Mouse (Mus musculus): Measurements from ENCODE around the gene Ctrc. TPM values are rescaled to one million over a fixed set of nuclear protein-coding genes. Genes with fewer than 3 reads are reported as not detected.

Gene Ctrc
- polyA plus RNA-seq, 1 experiment from 2014 or later: not detected

GRCm38 (mm10) chr4:141863726-141864280 is 17.6 kb upstream of the Ctrc start:
- H3K4me3 ChIP-seq (ENCODE audit: low read depth, low read length): no peak overlapping the region
- WGBS: 89% methylated on average over 7 of the region's 7 CpGs

GRCm38 (mm10) chr4:141862867-141863266 is 16.7 kb upstream of the Ctrc start:
- no peak for DNase-seq (ENCODE audit: low spot score)

More at GRCm38 (mm10) chr4:141863726-141864280, 17.6 kb upstream of the Ctrc start:
- no peak overlapping the region for H3K27ac ChIP-seq (ENCODE audit: low read depth, low read length)
- no peak for DNase-seq (ENCODE audit: low spot score)
- H3K27me3 ChIP-seq (ENCODE audit: control insufficient read depth, insufficient read depth, low read length): no peaks in the 10 kb centered on the region
- ATAC-seq (ENCODE audit: low FRiP score): no peak
- no peak overlapping the region for H3K9ac ChIP-seq (ENCODE audit: low read depth, low read length)
- no peaks in the 10 kb centered on the region for H3K9me3 ChIP-seq (ENCODE audit: control insufficient read depth, low read length)
- H3K36me3 ChIP-seq (ENCODE audit: control insufficient read depth, insufficient read depth, low read length): no peaks in the 10 kb centered on the region
- H3K4me2 ChIP-seq (replicated peaks; ENCODE audit: low read depth, low read length): no peak overlapping the region
- peaks cover 3% of the 10 kb centered on the region; the same call in 1 of the 2 replicates for H3K4me1 ChIP-seq (replicated peaks; ENCODE audit: control insufficient read depth, insufficient read depth, low read length)

GRCm38 (mm10) chr4:141861591-141862295 is 15.6 kb upstream of the Ctrc start:
- no peak overlapping the region for H3K27ac ChIP-seq (ENCODE audit: low read depth, low read length)
- DNase-seq (ENCODE audit: low spot score) (no peak), ATAC-seq (ENCODE audit: low FRiP score) (no peak)
- no peaks in the 10 kb centered on the region for H3K27me3 ChIP-seq (ENCODE audit: control insufficient read depth, insufficient read depth, low read length)
- no peaks in the 10 kb centered on the region for H3K36me3 ChIP-seq (ENCODE audit: control insufficient read depth, insufficient read depth, low read length)
- no peak overlapping the region for H3K9ac ChIP-seq (ENCODE audit: low read depth, low read length)
- 90% methylated on average over 17 of the region's 17 CpGs for WGBS
- H3K4me3 ChIP-seq (ENCODE audit: low read depth, low read length): no peak overlapping the region
- H3K4me1 ChIP-seq (replicated peaks; ENCODE audit: control insufficient read depth, insufficient read depth, low read length): no peaks in the 10 kb centered on the region
- no peaks in the 10 kb centered on the region for H3K9me3 ChIP-seq (ENCODE audit: control insufficient read depth, low read length)
- H3K4me2 ChIP-seq (replicated peaks; ENCODE audit: low read depth, low read length): no peak overlapping the region

More at GRCm38 (mm10) chr4:141862867-141863266, 16.7 kb upstream of the Ctrc start:
- 79% methylated on average over 5 of the region's 5 CpGs for WGBS
- no peaks in the 10 kb centered on the region for H3K9me3 ChIP-seq (ENCODE audit: control insufficient read depth, low read length)
- H3K27ac ChIP-seq (ENCODE audit: low read depth, low read length): no peak overlapping the region
- no peaks in the 10 kb centered on the region for H3K27me3 ChIP-seq (ENCODE audit: control insufficient read depth, insufficient read depth, low read length)
- no peaks in the 10 kb centered on the region for H3K36me3 ChIP-seq (ENCODE audit: control insufficient read depth, insufficient read depth, low read length)
- H3K4me2 ChIP-seq (replicated peaks; ENCODE audit: low read depth, low read length): no peak overlapping the region
- no peak overlapping the region for H3K4me3 ChIP-seq (ENCODE audit: low read depth, low read length)
- H3K9ac ChIP-seq (ENCODE audit: low read depth, low read length): no peak overlapping the region
- ATAC-seq (ENCODE audit: low FRiP score): no peak
- H3K4me1 ChIP-seq (replicated peaks; ENCODE audit: control insufficient read depth, insufficient read depth, low read length): peaks cover 3% of the 10 kb centered on the region; the same call in 1 of the 2 replicates

GRCm38 (mm10) chr4:141860246-141860841 is 14.2 kb upstream of the Ctrc start:
- Histone ChIP-seq H3K9ac (ENCODE audit: low read depth, low read length) (no peak overlapping the region), H3K36me3 (ENCODE audit: control insufficient read depth, insufficient read depth, low read length) (no peaks in the 10 kb centered on the region), H3K27me3 (ENCODE audit: control insufficient read depth, insufficient read depth, low read length) (no peaks in the 10 kb centered on the region), H3K4me3 (ENCODE audit: low read depth, low read length) (no peak overlapping the region), H3K4me2 (replicated peaks; ENCODE audit: low read depth, low read length) (no peak overlapping the region), H3K9me3 (ENCODE audit: control insufficient read depth, low read length) (no peaks in the 10 kb centered on the region), H3K4me1 (replicated peaks; ENCODE audit: control insufficient read depth, insufficient read depth, low read length) (no peaks in the 10 kb centered on the region), H3K27ac (ENCODE audit: low read depth, low read length) (no peak overlapping the region)
- no peak for ATAC-seq (ENCODE audit: low FRiP score)
- no peak for DNase-seq (ENCODE audit: low spot score)
- WGBS: 73% methylated on average over 19 of the region's 19 CpGs

GRCm38 (mm10) chr4:141859351-141859750 is 13.2 kb upstream of the Ctrc start:
- ATAC-seq (ENCODE audit: low FRiP score): no peak
- no peaks in the 10 kb centered on the region for H3K9me3 ChIP-seq (ENCODE audit: control insufficient read depth, low read length)

GRCm38 (mm10) chr4:141858501-141858900 is 12.3 kb upstream of the Ctrc start:
- H3K4me1 ChIP-seq (replicated peaks; ENCODE audit: control insufficient read depth, insufficient read depth, low read length): no peaks in the 10 kb centered on the region
- H3K9me3 ChIP-seq (ENCODE audit: control insufficient read depth, low read length): no peaks in the 10 kb centered on the region
- no peak overlapping the region for H3K9ac ChIP-seq (ENCODE audit: low read depth, low read length)
- no peaks in the 10 kb centered on the region for H3K36me3 ChIP-seq (ENCODE audit: control insufficient read depth, insufficient read depth, low read length)
- 94% methylated on average over 20 of the region's 20 CpGs for WGBS
- DNase-seq (ENCODE audit: low spot score) (no peak), ATAC-seq (ENCODE audit: low FRiP score) (no peak)
- no peak overlapping the region for H3K4me2 ChIP-seq (replicated peaks; ENCODE audit: low read depth, low read length)
- H3K27ac ChIP-seq (ENCODE audit: low read depth, low read length): no peak overlapping the region
- no peaks in the 10 kb centered on the region for H3K27me3 ChIP-seq (ENCODE audit: control insufficient read depth, insufficient read depth, low read length)
- no peak overlapping the region for H3K4me3 ChIP-seq (ENCODE audit: low read depth, low read length)

More at GRCm38 (mm10) chr4:141859351-141859750, 13.2 kb upstream of the Ctrc start:
- Histone ChIP-seq H3K4me2 (replicated peaks; ENCODE audit: low read depth, low read length) (no peak overlapping the region), H3K9ac (ENCODE audit: low read depth, low read length) (no peak overlapping the region), H3K27me3 (ENCODE audit: control insufficient read depth, insufficient read depth, low read length) (no peaks in the 10 kb centered on the region), H3K36me3 (ENCODE audit: control insufficient read depth, insufficient read depth, low read length) (no peaks in the 10 kb centered on the region), H3K4me3 (ENCODE audit: low read depth, low read length) (no peak overlapping the region), H3K27ac (ENCODE audit: low read depth, low read length) (no peak overlapping the region), H3K4me1 (replicated peaks; ENCODE audit: control insufficient read depth, insufficient read depth, low read length) (no peaks in the 10 kb centered on the region)
- WGBS: 93% methylated on average over 14 of the region's 14 CpGs
- no peak for DNase-seq (ENCODE audit: low spot score)

GRCm38 (mm10) chr4:141857422-141857930 is 11.3 kb upstream of the Ctrc start:
- Histone ChIP-seq H3K9me3 (ENCODE audit: control insufficient read depth, low read length) (no peaks in the 10 kb centered on the region), H3K27ac (ENCODE audit: low read depth, low read length) (no peak overlapping the region), H3K4me1 (replicated peaks; ENCODE audit: control insufficient read depth, insufficient read depth, low read length) (no peaks in the 10 kb centered on the region), H3K4me3 (ENCODE audit: low read depth, low read length) (no peak overlapping the region), H3K27me3 (ENCODE audit: control insufficient read depth, insufficient read depth, low read length) (no peaks in the 10 kb centered on the region), H3K9ac (ENCODE audit: low read depth, low read length) (no peak overlapping the region), H3K4me2 (replicated peaks; ENCODE audit: low read depth, low read length) (no peak overlapping the region), H3K36me3 (ENCODE audit: control insufficient read depth, insufficient read depth, low read length) (no peaks in the 10 kb centered on the region)
- peak; percentile 90 for DNase-seq (ENCODE audit: low spot score)
- 20% methylated on average over 10 of the region's 10 CpGs for WGBS
- peak; percentile 80 for ATAC-seq (ENCODE audit: low FRiP score)

GRCm38 (mm10) chr4:141853437-141853836 is 7.3 kb upstream of the Ctrc start:
- H3K4me2 ChIP-seq (replicated peaks; ENCODE audit: low read depth, low read length): no peak overlapping the region
- no peaks in the 10 kb centered on the region for H3K4me1 ChIP-seq (replicated peaks; ENCODE audit: control insufficient read depth, insufficient read depth, low read length)
- WGBS: 81% methylated on average over 9 of the region's 9 CpGs
- no peak overlapping the region for H3K27ac ChIP-seq (ENCODE audit: low read depth, low read length)
- H3K9ac ChIP-seq (ENCODE audit: low read depth, low read length): no peak overlapping the region
- no peaks in the 10 kb centered on the region for H3K9me3 ChIP-seq (ENCODE audit: control insufficient read depth, low read length)
- H3K36me3 ChIP-seq (ENCODE audit: control insufficient read depth, insufficient read depth, low read length): no peaks in the 10 kb centered on the region
- DNase-seq (ENCODE audit: low spot score) (peak; percentile 72), ATAC-seq (ENCODE audit: low FRiP score) (no peak)
- H3K4me3 ChIP-seq (ENCODE audit: low read depth, low read length): no peak overlapping the region
- H3K27me3 ChIP-seq (ENCODE audit: control insufficient read depth, insufficient read depth, low read length): no peaks in the 10 kb centered on the region

All from hindbrain, embryonic 11.5 days (tissue).